Comparison of ENCODE assay signal across 8 mouse cellular contexts in genomic region chr5:21813994-21814393, GRCm38 (mm10). TPM values are rescaled to one million over a fixed set of nuclear protein-coding genes. Genes with fewer than 3 reads are reported as not detected.
DNase-seq lines count a peak whose midpoint lies in the region.

No protein-coding gene starts in this region.

- intact Hi-C loops in heart, postnatal 10 days (cut with DNase I): no loop called here

- peak; percentile 20 to 45 for DNase-seq in heart, postnatal 10 days
- no peak for DNase-seq in heart, adult 9 months (ENCODE audit: low spot score in 2 of 2)
- peak; percentile 29 to 38 for DNase-seq in right cerebral cortex, adult 2 months (ENCODE audit: low spot score in 2 of 2)
- no peak for DNase-seq in right cerebral cortex, postnatal 25 days
- peak; percentile 40 for DNase-seq in brain, adult 2 months (ENCODE audit: low read depth, low spot score)
- DNase-seq in layer of hippocampus, postnatal 25 days (ENCODE audit: extremely low spot score in 1 of 2, low spot score in 1 of 2): peak; percentile 30 to 46
- peak; percentile 52 for DNase-seq in right cerebral cortex, postnatal 14 days
- DNase-seq in cerebellum, adult 11-12 months: no peak

RNA-seq across cellular contexts. Expression of gene Psmc2, which starts 28.9 kb away (rescaled TPM):
- 100 to 1,000 TPM in 1 of 2 experiments, 10 to 100 TPM in 1; 98.9 to 101 TPM for total RNA-seq in heart, postnatal 10 days (2021)
- 100 to 1,000 TPM; 112 to 126 TPM for total RNA-seq in layer of hippocampus, postnatal 25 days (2021)

RNA-seq across cellular contexts. Expression of gene Dnajc2, which starts 28.9 kb away (rescaled TPM):
- total RNA-seq in heart, postnatal 10 days (2021): 10 to 100 TPM; 18.2 to 20.8 TPM
- total RNA-seq in layer of hippocampus, postnatal 25 days (2021): 10 to 100 TPM; 26.2 to 33.3 TPM

RNA-seq across cellular contexts. Expression of gene Slc26a5, which starts 51.4 kb away (rescaled TPM):
- not detected for total RNA-seq in heart, postnatal 10 days (2021)
- not detected for total RNA-seq in layer of hippocampus, postnatal 25 days (2021)

Comparison
In these comparisons a context has a peak if more than half of its experiments do, and no peak if none do; other contexts are left out.
1. DNase-seq: peak in heart, postnatal 10 days (2 of 2), right cerebral cortex, adult 2 months (2 of 2), brain, adult 2 months (single experiment), layer of hippocampus, postnatal 25 days (2 of 2) and right cerebral cortex, postnatal 14 days (single experiment); none in heart, adult 9 months (0 of 2), right cerebral cortex, postnatal 25 days (single experiment) and cerebellum, adult 11-12 months (single experiment).